Mouse (Mus musculus): ENCODE results near the gene Tmem91. TPM values are rescaled to one million over a fixed set of nuclear protein-coding genes. Genes with fewer than 3 reads are reported as not detected.

Gene Tmem91
- polyA plus RNA-seq, 1 experiment from 2014 or later: 90.5 TPM

DNA sequence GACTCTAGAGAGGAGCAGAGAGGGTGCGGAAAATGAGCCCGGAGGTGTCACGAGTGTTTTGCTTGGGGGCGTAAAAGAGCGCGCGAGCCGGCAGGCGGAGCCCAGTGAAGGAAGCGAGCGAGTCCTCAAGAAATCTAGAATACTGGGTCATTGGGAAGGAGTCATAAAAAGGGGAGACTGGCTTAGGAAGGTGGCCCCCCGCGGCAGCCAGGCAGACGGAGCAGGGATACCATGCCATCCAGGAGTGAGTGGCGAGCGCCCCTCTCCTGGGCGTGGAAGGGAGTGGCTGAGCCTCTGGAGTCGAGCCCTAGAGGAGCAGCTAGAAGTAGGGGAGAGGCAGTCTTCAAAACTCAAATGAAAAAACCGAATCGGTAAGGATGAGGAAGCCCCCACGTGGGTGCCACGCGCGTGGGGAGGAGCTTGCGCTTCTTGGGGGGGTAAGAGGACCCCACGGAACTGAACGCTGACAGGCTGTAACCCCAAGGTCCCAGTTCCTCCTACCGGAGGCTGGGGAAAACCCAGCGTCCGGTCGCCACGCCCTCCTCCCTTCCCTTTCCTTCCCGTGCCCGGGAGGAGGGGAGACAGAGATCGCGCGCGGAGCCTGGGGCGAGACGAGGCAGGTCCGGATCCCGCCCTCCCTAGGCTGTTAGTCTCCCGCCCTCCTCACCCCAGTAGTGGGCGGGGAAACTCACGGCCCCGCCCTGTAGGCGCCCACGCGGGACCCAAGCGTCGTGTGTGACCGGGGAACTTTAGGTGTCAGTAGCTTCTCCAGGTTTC, 14.0 kb upstream of the Tmem91 start:
- no peak for ATAC-seq
- H3K9me3 ChIP-seq (replicated peaks; ENCODE audit: control insufficient read depth, low read length, poor library complexity, severe bottlenecking): no peaks in the 10 kb centered on the region
- peaks cover 62% of the 10 kb centered on the region for H3K27me3 ChIP-seq (ENCODE audit: control insufficient read depth, insufficient read depth, low read depth, low read length)
- WGBS: 1% methylated on average over 50 of the region's 52 CpGs
- peak overlapping the region; percentile 54; the same call in 1 of the 2 replicates for H3K9ac ChIP-seq (ENCODE audit: low read depth, low read length)
- no peak overlapping the region for H3K27ac ChIP-seq (ENCODE audit: low read length)
- peak overlapping the region; percentile 71 for H3K4me2 ChIP-seq (ENCODE audit: low read length)
- no peaks in the 10 kb centered on the region for H3K36me3 ChIP-seq (ENCODE audit: control insufficient read depth, insufficient read depth, low read length)
- peaks cover 25% of the 10 kb centered on the region for H3K4me1 ChIP-seq (ENCODE audit: control insufficient read depth, insufficient read depth, low read length)
- H3K4me3 ChIP-seq (ENCODE audit: low read depth, low read length): peak overlapping the region; percentile 41

GRCm38 (mm10) chr7:25687811-25688401, 12.9 kb upstream of the Tmem91 start:
- under 1% methylated on average over 47 of the region's 47 CpGs for WGBS

GRCm38 (mm10) chr7:25686680-25687531, 11.9 kb upstream of the Tmem91 start, which contains the start of gene Tgfb1:
Gene Tgfb1 (plus strand): TSS chr7:25687002.
- peak within 1 kb of the TSS; percentile 41 for H3K4me3 ChIP-seq (ENCODE audit: low read depth, low read length)
- WGBS: 2% methylated on average over 56 of the region's 69 CpGs
- peaks cover 29% of the 10 kb centered on the region for H3K4me1 ChIP-seq (ENCODE audit: control insufficient read depth, insufficient read depth, low read length)
- peak within 1 kb of the TSS; percentile 71 for H3K4me2 ChIP-seq (ENCODE audit: low read length)
- 0 out of 2 replicates have a peak, but pooled peaks have one; percentile 32 for ATAC-seq
- H3K9me3 ChIP-seq (replicated peaks; ENCODE audit: control insufficient read depth, low read length, poor library complexity, severe bottlenecking): no peaks in the 10 kb centered on the region
- H3K36me3 ChIP-seq (ENCODE audit: control insufficient read depth, insufficient read depth, low read length): no peaks in the 10 kb centered on the region
- no peak within 1 kb of the TSS for H3K27ac ChIP-seq (ENCODE audit: low read length)
- peak within 1 kb of the TSS; percentile 53 for H3K9ac ChIP-seq (ENCODE audit: low read depth, low read length)
- H3K27me3 ChIP-seq (ENCODE audit: control insufficient read depth, insufficient read depth, low read depth, low read length): peaks cover 58% of the 10 kb centered on the region

More at GRCm38 (mm10) chr7:25687811-25688401, 12.9 kb upstream of the Tmem91 start:
- no peaks in the 10 kb centered on the region for H3K36me3 ChIP-seq (ENCODE audit: control insufficient read depth, insufficient read depth, low read length)
- no peaks in the 10 kb centered on the region for H3K9me3 ChIP-seq (replicated peaks; ENCODE audit: control insufficient read depth, low read length, poor library complexity, severe bottlenecking)
- no peak overlapping the region for H3K27ac ChIP-seq (ENCODE audit: low read length)
- peaks cover 25% of the 10 kb centered on the region for H3K4me1 ChIP-seq (ENCODE audit: control insufficient read depth, insufficient read depth, low read length)
- peak overlapping the region; percentile 71 for H3K4me2 ChIP-seq (ENCODE audit: low read length)
- peaks cover 62% of the 10 kb centered on the region for H3K27me3 ChIP-seq (ENCODE audit: control insufficient read depth, insufficient read depth, low read depth, low read length)
- H3K9ac ChIP-seq (ENCODE audit: low read depth, low read length): peak overlapping the region; percentile 44; the same call in 1 of the 2 replicates
- ATAC-seq: no peak
- peak overlapping the region; percentile 41 for H3K4me3 ChIP-seq (ENCODE audit: low read depth, low read length)

DNA sequence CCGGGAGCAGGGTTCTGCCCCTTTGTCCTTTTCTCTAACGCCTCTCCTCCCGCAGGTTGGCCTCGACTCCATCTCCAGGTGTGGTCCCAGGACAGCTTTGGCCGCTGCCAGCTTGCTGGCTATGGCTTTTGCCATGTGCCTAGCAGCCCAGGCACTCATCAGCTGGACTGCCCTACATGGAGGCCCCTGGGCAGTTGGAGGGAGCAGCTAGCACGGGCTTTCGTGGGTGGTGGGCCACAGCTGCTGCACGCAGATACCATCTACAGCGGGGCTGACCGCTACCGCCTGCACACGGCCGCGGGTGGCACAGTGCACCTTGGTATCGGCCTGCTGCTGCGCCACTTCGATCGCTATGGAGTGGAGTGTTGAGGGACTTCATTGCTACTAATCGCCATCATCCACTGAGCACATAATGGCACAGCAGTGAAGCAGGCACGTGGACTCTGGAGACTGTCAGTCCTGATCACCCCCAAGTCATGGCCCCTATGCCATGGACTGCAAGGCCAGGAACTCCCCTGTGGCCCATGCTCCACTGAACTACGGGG, 11.0 kb upstream of the Tmem91 start:
- Histone ChIP-seq H3K4me1 (ENCODE audit: control insufficient read depth, insufficient read depth, low read length) (peaks cover 35% of the 10 kb centered on the region), H3K4me3 (ENCODE audit: low read depth, low read length) (no peak overlapping the region), H3K4me2 (ENCODE audit: low read length) (no peak overlapping the region), H3K9ac (ENCODE audit: low read depth, low read length) (no peak overlapping the region), H3K36me3 (ENCODE audit: control insufficient read depth, insufficient read depth, low read length) (no peaks in the 10 kb centered on the region), H3K27ac (ENCODE audit: low read length) (no peak overlapping the region), H3K9me3 (replicated peaks; ENCODE audit: control insufficient read depth, low read length, poor library complexity, severe bottlenecking) (no peaks in the 10 kb centered on the region), H3K27me3 (ENCODE audit: control insufficient read depth, insufficient read depth, low read depth, low read length) (peaks cover 54% of the 10 kb centered on the region)
- WGBS: 71% methylated on average over 21 of the region's 21 CpGs
- ATAC-seq: no peak

DNA sequence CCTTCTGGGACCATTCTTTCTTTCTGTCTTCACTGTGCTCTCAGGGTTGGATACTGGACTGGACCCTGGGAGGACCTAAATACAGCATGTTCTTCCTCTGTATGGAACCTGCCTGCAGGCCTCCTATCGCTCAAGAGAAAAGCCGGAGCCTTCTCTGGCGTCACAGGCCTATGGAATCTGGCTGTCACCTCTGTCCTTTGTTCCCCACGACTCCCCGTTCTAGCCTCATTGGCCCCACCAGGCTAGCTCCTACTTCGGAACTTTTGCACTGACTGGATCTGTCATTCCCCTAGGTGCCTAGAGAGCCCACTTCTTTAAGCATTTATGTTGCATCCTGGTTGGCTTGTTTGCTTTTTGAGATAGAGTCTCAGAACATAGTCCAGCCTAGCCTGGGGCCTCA, 9.7 kb upstream of the Tmem91 start:
- no peak overlapping the region for H3K4me2 ChIP-seq (ENCODE audit: low read length)

GRCm38 (mm10) chr7:25683474-25684180, 8.7 kb upstream of the Tmem91 start:
- Histone ChIP-seq H3K9me3 (replicated peaks; ENCODE audit: control insufficient read depth, low read length, poor library complexity, severe bottlenecking) (no peaks in the 10 kb centered on the region), H3K4me2 (ENCODE audit: low read length) (no peak overlapping the region), H3K27ac (ENCODE audit: low read length) (no peak overlapping the region), H3K27me3 (ENCODE audit: control insufficient read depth, insufficient read depth, low read depth, low read length) (peaks cover 36% of the 10 kb centered on the region), H3K4me1 (ENCODE audit: control insufficient read depth, insufficient read depth, low read length) (peaks cover 33% of the 10 kb centered on the region), H3K9ac (ENCODE audit: low read depth, low read length) (no peak overlapping the region), H3K4me3 (ENCODE audit: low read depth, low read length) (no peak overlapping the region), H3K36me3 (ENCODE audit: control insufficient read depth, insufficient read depth, low read length) (no peaks in the 10 kb centered on the region)
- 76% methylated on average over 7 of the region's 7 CpGs for WGBS
- ATAC-seq: no peak

More for the DNA sequence above, 9.7 kb upstream of the Tmem91 start:
- H3K4me3 ChIP-seq (ENCODE audit: low read depth, low read length): no peak overlapping the region
- peaks cover 42% of the 10 kb centered on the region for H3K27me3 ChIP-seq (ENCODE audit: control insufficient read depth, insufficient read depth, low read depth, low read length)
- no peaks in the 10 kb centered on the region for H3K9me3 ChIP-seq (replicated peaks; ENCODE audit: control insufficient read depth, low read length, poor library complexity, severe bottlenecking)
- ATAC-seq: no peak
- no peak overlapping the region for H3K9ac ChIP-seq (ENCODE audit: low read depth, low read length)
- H3K36me3 ChIP-seq (ENCODE audit: control insufficient read depth, insufficient read depth, low read length): no peaks in the 10 kb centered on the region
- peaks cover 40% of the 10 kb centered on the region for H3K4me1 ChIP-seq (ENCODE audit: control insufficient read depth, insufficient read depth, low read length)
- WGBS: 87% methylated on average over 6 of the region's 6 CpGs
- no peak overlapping the region for H3K27ac ChIP-seq (ENCODE audit: low read length)

- peak overlapping the region; percentile 60 for H3K4me3 ChIP-seq (ENCODE audit: low read depth, low read length)
- peak overlapping the region; percentile 96 for H3K27ac ChIP-seq (ENCODE audit: low read length)
- peaks cover 17% of the 10 kb centered on the region for H3K4me1 ChIP-seq (ENCODE audit: control insufficient read depth, insufficient read depth, low read length)
- WGBS: 62% methylated on average over 15 of the region's 15 CpGs
- H3K9ac ChIP-seq (ENCODE audit: low read depth, low read length): peak overlapping the region; percentile 82
- no peaks in the 10 kb centered on the region for H3K9me3 ChIP-seq (replicated peaks; ENCODE audit: control insufficient read depth, low read length, poor library complexity, severe bottlenecking)
- peak overlapping the region; percentile 51 for H3K4me2 ChIP-seq (ENCODE audit: low read length)
- no peaks in the 10 kb centered on the region for H3K36me3 ChIP-seq (ENCODE audit: control insufficient read depth, insufficient read depth, low read length)
- ATAC-seq: no peak
- H3K27me3 ChIP-seq (ENCODE audit: control insufficient read depth, insufficient read depth, low read depth, low read length): peaks cover 16% of the 10 kb centered on the region
Measured at GRCm38 (mm10) chr7:25681341-25682231, 6.6 kb upstream of the Tmem91 start.

All from midbrain, embryonic 16.5 days (tissue).